Mouse (Mus musculus) forebrain, embryonic 12.5 days (tissue): ENCODE results near the gene Rftn1. TPM values are rescaled to one million over a fixed set of nuclear protein-coding genes. Genes with fewer than 3 reads are reported as not detected.
"Not testable (repeated sequence)": the region's sequence is repeated elsewhere in the genome, so short reads cannot be mapped to it uniquely, and the experiment has no call there.

Source experiments
- ATAC-seq: fragments of 200-750 bp; cut with Nextera tagmentation; 2 replicates; pipeline ENCODE4 v1.8.0; 2017; ENCODE audit warnings: moderate TSS enrichment; ENCODE audit not compliant: low FRiP score
- H3K27ac ChIP-seq: fragments of 300-500 bp; sonication (generic); 2 replicates; pipeline ENCODE4 v1.5.1; 2016; ENCODE audit warnings: mild to moderate bottlenecking
- H3K27me3 ChIP-seq: fragments of 300-500 bp; sonication (generic); 2 replicates; pipeline ENCODE4 v1.6.1; 2016; ENCODE audit warnings: mild to moderate bottlenecking
- H3K36me3 ChIP-seq: fragments of 300-500 bp; sonication (generic); replicated peaks from 2 replicates; pipeline ENCODE4 v1.6.1; 2016; ENCODE audit warnings: mild to moderate bottlenecking
- H3K4me1 ChIP-seq: fragments of 300-500 bp; sonication (generic); 2 replicates; pipeline ENCODE4 v1.6.1; 2016
- H3K4me2 ChIP-seq: fragments of 300-500 bp; sonication (generic); 2 replicates; pipeline ENCODE4 v1.6.1; 2016; ENCODE audit warnings: mild to moderate bottlenecking, moderate library complexity
- H3K4me3 ChIP-seq: fragments of 300-500 bp; sonication (generic); replicated peaks from 2 replicates; pipeline ENCODE4 v1.5.1; 2016; ENCODE audit warnings: mild to moderate bottlenecking
- H3K9ac ChIP-seq: fragments of 300-500 bp; sonication (generic); 2 replicates; pipeline ENCODE4 v1.6.1; 2016; ENCODE audit warnings: mild to moderate bottlenecking
- H3K9me3 ChIP-seq: fragments of 300-500 bp; sonication (generic); 2 replicates; pipeline ENCODE4 v1.6.1; 2016
- WGBS: fragments of 180-500 bp; shearing (Covaris S2); methylation state at CpG from one replicate; pipeline ENCODE4 v1.1.7; 2016; 5-methylcytosine and 5-hydroxymethylcytosine counted together
- polyA plus RNA-seq: library from polyadenylated mRNA; unstranded; fragments of >200 nt; fragmentation: Nextera tagmentation; extraction: Ambion mirVana; gene quantifications from 2 replicates; pipeline ENCODE4 v1.2.1, GENCODE M21; 2016

The Rftn1 gene
- polyA plus RNA-seq, 1 experiment from 2014 or later = 13.4 TPM

- H3K4me1 ChIP-seq, H3K4me2 ChIP-seq, H3K36me3 ChIP-seq, H3K9ac ChIP-seq, H3K9me3 ChIP-seq, H3K4me3 ChIP-seq, ATAC-seq, H3K27ac ChIP-seq, H3K27me3 ChIP-seq: not testable (repeated sequence)
- 97% methylated on average over 1 of the region's 1 CpGs for WGBS
Observed at GRCm38 (mm10) chr17:50116401-50116800, 74.1 kb downstream of the Rftn1 start.

GRCm38 (mm10) chr17:50115716-50116115, 74.8 kb downstream of the Rftn1 start:
- not testable (repeated sequence) for H3K9me3 ChIP-seq, H3K27me3 ChIP-seq, H3K9ac ChIP-seq, H3K4me1 ChIP-seq, H3K4me2 ChIP-seq, H3K27ac ChIP-seq, H3K36me3 ChIP-seq, ATAC-seq, H3K4me3 ChIP-seq
- 96% methylated on average over 3 of the region's 3 CpGs for WGBS

GRCm38 (mm10) chr17:50114659-50115058, 75.8 kb downstream of the Rftn1 start:
- Histone ChIP-seq H3K4me1 (no peaks in the 10 kb centered on the region), H3K9ac (no peak overlapping the region), H3K4me2 (no peak overlapping the region), H3K9me3 (no peaks in the 10 kb centered on the region), H3K27me3 (no peaks in the 10 kb centered on the region), H3K27ac (no peak overlapping the region), H3K4me3 (no peak overlapping the region), H3K36me3 (no peaks in the 10 kb centered on the region)
- no peak for ATAC-seq
- 84% methylated on average over 8 of the region's 8 CpGs for WGBS

- no peak for ATAC-seq
- WGBS = 61% methylated on average over 14 of the region's 14 CpGs
- Histone ChIP-seq H3K36me3 (no peaks in the 10 kb centered on the region), H3K4me1 (no peaks in the 10 kb centered on the region), H3K9me3 (no peaks in the 10 kb centered on the region), H3K4me3 (no peak overlapping the region), H3K9ac (no peak overlapping the region), H3K27ac (no peak overlapping the region), H3K27me3 (no peaks in the 10 kb centered on the region), H3K4me2 (no peak overlapping the region)
Observed at GRCm38 (mm10) chr17:50110650-50111415, 79.6 kb downstream of the Rftn1 start.

- WGBS = 93% methylated on average over 10 of the region's 10 CpGs
- Histone ChIP-seq H3K36me3 (no peaks in the 10 kb centered on the region), H3K27me3 (no peaks in the 10 kb centered on the region), H3K4me1 (no peaks in the 10 kb centered on the region), H3K9ac (no peak overlapping the region), H3K27ac (no peak overlapping the region), H3K9me3 (peaks cover 6% of the 10 kb centered on the region; the same call in 1 of the 2 replicates), H3K4me3 (no peak overlapping the region), H3K4me2 (no peak overlapping the region)
- no peak for ATAC-seq
Observed at GRCm38 (mm10) chr17:50106811-50107210, 83.7 kb downstream of the Rftn1 start.

GRCm38 (mm10) chr17:50104131-50104530, 86.3 kb downstream of the Rftn1 start:
- no peaks in the 10 kb centered on the region for H3K36me3 ChIP-seq
- H3K9ac ChIP-seq = no peak overlapping the region
- no peak overlapping the region for H3K4me2 ChIP-seq
- H3K27me3 ChIP-seq = no peaks in the 10 kb centered on the region
- H3K9me3 ChIP-seq = peaks cover 6% of the 10 kb centered on the region; the same call in 1 of the 2 replicates
- H3K4me3 ChIP-seq = no peak overlapping the region
- 87% methylated on average over 3 of the region's 3 CpGs for WGBS
- H3K27ac ChIP-seq = no peak overlapping the region
- peaks cover 10% of the 10 kb centered on the region for H3K4me1 ChIP-seq
- ATAC-seq = no peak

- no peak for ATAC-seq
- H3K4me1 ChIP-seq = peaks cover 10% of the 10 kb centered on the region
- peaks cover 6% of the 10 kb centered on the region; the same call in 1 of the 2 replicates for H3K9me3 ChIP-seq
- H3K27ac ChIP-seq = no peak overlapping the region
- no peak overlapping the region for H3K4me3 ChIP-seq
- WGBS = 96% methylated on average over 3 of the region's 3 CpGs
- H3K27me3 ChIP-seq = no peaks in the 10 kb centered on the region
- H3K4me2 ChIP-seq = no peak overlapping the region
- no peak overlapping the region for H3K9ac ChIP-seq
- no peaks in the 10 kb centered on the region for H3K36me3 ChIP-seq
Observed at GRCm38 (mm10) chr17:50101416-50101815, 89.1 kb downstream of the Rftn1 start.

GRCm38 (mm10) chr17:50100070-50100469, 90.4 kb downstream of the Rftn1 start:
- 68% methylated on average over 12 of the region's 12 CpGs for WGBS
- Histone ChIP-seq H3K27ac (no peak overlapping the region), H3K27me3 (no peaks in the 10 kb centered on the region), H3K36me3 (no peaks in the 10 kb centered on the region), H3K9ac (no peak overlapping the region), H3K4me3 (no peak overlapping the region), H3K9me3 (0 out of 2 replicates have a peak, but pooled peaks cover 3% of the 10 kb centered on the region), H3K4me2 (no peak overlapping the region), H3K4me1 (peaks cover 10% of the 10 kb centered on the region)
- ATAC-seq = no peak

GRCm38 (mm10) chr17:50099378-50099777, 91.1 kb downstream of the Rftn1 start:
- Histone ChIP-seq H3K9ac (no peak overlapping the region), H3K4me2 (no peak overlapping the region), H3K27me3 (no peaks in the 10 kb centered on the region), H3K36me3 (no peaks in the 10 kb centered on the region), H3K27ac (no peak overlapping the region), H3K4me3 (no peak overlapping the region), H3K4me1 (peaks cover 10% of the 10 kb centered on the region), H3K9me3 (no peaks in the 10 kb centered on the region)
- no peak for ATAC-seq
- WGBS = 69% methylated on average over 8 of the region's 8 CpGs

- Histone ChIP-seq H3K9ac (no peak overlapping the region), H3K36me3 (no peaks in the 10 kb centered on the region), H3K4me2 (no peak overlapping the region), H3K4me3 (no peak overlapping the region), H3K27ac (no peak overlapping the region), H3K4me1 (peaks cover 10% of the 10 kb centered on the region), H3K9me3 (no peaks in the 10 kb centered on the region), H3K27me3 (no peaks in the 10 kb centered on the region)
- WGBS = 88% methylated on average over 6 of the region's 6 CpGs
- no peak for ATAC-seq
Observed at GRCm38 (mm10) chr17:50098297-50098696, 92.2 kb downstream of the Rftn1 start.

GRCm38 (mm10) chr17:50097831-50098230, 92.6 kb downstream of the Rftn1 start:
- no peaks in the 10 kb centered on the region for H3K36me3 ChIP-seq
- ATAC-seq = no peak
- no peaks in the 10 kb centered on the region for H3K9me3 ChIP-seq
- 85% methylated on average over 5 of the region's 5 CpGs for WGBS
- no peak overlapping the region for H3K4me2 ChIP-seq
- no peak overlapping the region for H3K9ac ChIP-seq
- H3K27me3 ChIP-seq = no peaks in the 10 kb centered on the region
- peaks cover 10% of the 10 kb centered on the region for H3K4me1 ChIP-seq
- no peak overlapping the region for H3K27ac ChIP-seq
- no peak overlapping the region for H3K4me3 ChIP-seq

- no peaks in the 10 kb centered on the region for H3K36me3 ChIP-seq
- H3K4me2 ChIP-seq = no peak overlapping the region
- WGBS = 93% methylated on average over 4 of the region's 4 CpGs
- H3K27ac ChIP-seq = no peak overlapping the region
- no peaks in the 10 kb centered on the region for H3K9me3 ChIP-seq
- no peak overlapping the region for H3K9ac ChIP-seq
- H3K4me1 ChIP-seq = peaks cover 10% of the 10 kb centered on the region
- no peaks in the 10 kb centered on the region for H3K27me3 ChIP-seq
- H3K4me3 ChIP-seq = no peak overlapping the region
- ATAC-seq = no peak
Observed at GRCm38 (mm10) chr17:50096305-50096704, 94.2 kb downstream of the Rftn1 start.

GRCm38 (mm10) chr17:50094596-50094995, 95.9 kb downstream of the Rftn1 start:
- Histone ChIP-seq H3K4me1 (peaks cover 3% of the 10 kb centered on the region; the same call in 1 of the 2 replicates), H3K4me3 (no peak overlapping the region), H3K9me3 (no peaks in the 10 kb centered on the region), H3K27ac (no peak overlapping the region), H3K4me2 (no peak overlapping the region), H3K9ac (no peak overlapping the region), H3K27me3 (no peaks in the 10 kb centered on the region), H3K36me3 (no peaks in the 10 kb centered on the region)
- no peak for ATAC-seq
